In the genomic region with DNA sequence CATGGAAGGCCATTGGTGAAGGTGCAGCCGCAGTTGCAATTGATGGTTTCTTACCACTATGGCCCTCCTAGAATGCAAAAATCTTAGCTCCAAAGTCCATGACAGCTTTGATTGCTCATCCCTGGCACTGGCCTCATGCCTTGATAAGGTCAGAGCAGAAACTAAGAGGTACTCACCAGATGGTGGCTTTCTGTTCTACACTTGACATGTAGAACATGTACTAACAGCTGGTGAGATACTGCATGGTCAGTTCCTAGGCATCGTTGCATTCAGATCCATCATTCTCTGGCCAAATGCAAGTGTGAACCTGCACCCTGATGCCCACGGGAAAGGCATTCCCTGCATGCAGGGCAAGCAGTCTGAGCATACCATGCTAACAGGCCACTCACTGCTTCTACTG, we compare ENCODE assay signal across 21 mouse cellular contexts.
DNase-seq lines count a peak whose midpoint lies in the region; ATAC-seq lines count a peak whose summit lies in the region.
"Had no signal": no experiment of that assay in that cellular context is flagged by ENCODE, and none has a peak within 500 bp of the region (broad histone marks: within the 10 kb centered on the region; RNA-seq: fewer than 3 reads in every experiment).

No protein-coding gene starts in this region.

- 0 out of 2 replicates have a peak overlapping the region, but pooled peaks have one; percentile 29 for H3K27ac ChIP-seq in heart, embryonic 11.5 days (ENCODE audit: low read depth, low read length)
- peak overlapping the region; percentile 8; the same call in 1 of the 2 replicates for H3K27ac ChIP-seq in kidney, embryonic 16.5 days (ENCODE audit: low read length)
- peak overlapping the region; percentile 19 for H3K27ac ChIP-seq in heart, embryonic 16.5 days (ENCODE audit: low read length)
- H3K27ac ChIP-seq: forebrain, embryonic 12.5 days; limb, embryonic 12.5 days; liver, embryonic 13.5 days; macrophage; midbrain, embryonic 10.5 days; stomach, embryonic 15.5 days had no signal

- no peaks in the 10 kb centered on the region for H3K36me3 ChIP-seq in heart, embryonic 11.5 days (ENCODE audit: control insufficient read depth, insufficient read depth, low read length)
- H3K36me3 ChIP-seq in kidney, embryonic 16.5 days (ENCODE audit: insufficient read depth, low read length): no peaks in the 10 kb centered on the region
- no peaks in the 10 kb centered on the region for H3K36me3 ChIP-seq in heart, embryonic 16.5 days (ENCODE audit: control insufficient read depth, insufficient read depth)
- H3K36me3 ChIP-seq: forebrain, embryonic 12.5 days; limb, embryonic 12.5 days; liver, embryonic 13.5 days; midbrain, embryonic 10.5 days; stomach, embryonic 15.5 days had no signal

- H3K27me3 ChIP-seq in heart, embryonic 11.5 days (ENCODE audit: control insufficient read depth, insufficient read depth, low read length): no peaks in the 10 kb centered on the region
- H3K27me3 ChIP-seq in kidney, embryonic 16.5 days (ENCODE audit: insufficient read depth, low read length): no peaks in the 10 kb centered on the region
- H3K27me3 ChIP-seq in heart, embryonic 16.5 days (ENCODE audit: control insufficient read depth, insufficient read depth, low read length): no peaks in the 10 kb centered on the region
- H3K27me3 ChIP-seq: liver, embryonic 13.5 days; stomach, embryonic 15.5 days had no signal

- peak; percentile 44 to 47 for DNase-seq in adrenal gland, postnatal 36 days
- no peak for DNase-seq in adrenal gland, adult 8-10 months
- DNase-seq in heart, postnatal 10 days: no peak
- DNase-seq in kidney, postnatal 10 days: no peak
- DNase-seq in layer of hippocampus, adult 8-10 months (ENCODE audit: low spot score in 2 of 2): no peak
- DNase-seq: cerebellum, adult 2 months; gastrocnemius, postnatal 10 days; kidney, adult 8-10 months; liver, embryonic 13.5 days; retina, postnatal 1 day; thymus, adult 18-20 months; thymus, postnatal 4 days had no signal

- intact Hi-C loops in heart, postnatal 10 days (cut with DNase I): loop anchor here (5.0 kb wide), 1 partner anchor 1066 kb away; a partner anchor contains a TSS

- WGBS in heart, embryonic 11.5 days (ENCODE audit: insufficient replicate concordance): 71% methylated on average over 3 of the region's 3 CpGs
- 59% methylated on average over 3 of the region's 3 CpGs for WGBS in kidney, embryonic 16.5 days
- WGBS in heart, embryonic 16.5 days: 63% methylated on average over 3 of the region's 3 CpGs

- no peak overlapping the region for H3K4me3 ChIP-seq in heart, embryonic 11.5 days (ENCODE audit: low read depth, low read length)
- H3K4me3 ChIP-seq in kidney, embryonic 16.5 days (ENCODE audit: low read length): no peak overlapping the region
- no peak overlapping the region for H3K4me3 ChIP-seq in heart, embryonic 16.5 days (ENCODE audit: low read length)
- H3K4me3 ChIP-seq: forebrain, embryonic 12.5 days; limb, embryonic 12.5 days; liver, embryonic 13.5 days; midbrain, embryonic 10.5 days; stomach, embryonic 15.5 days had no signal

- ATAC-seq in heart, embryonic 11.5 days (replicated peaks; ENCODE audit: insufficient number of reproducible peaks, low FRiP score, low TSS enrichment): no peak
- no peak for ATAC-seq in kidney, embryonic 16.5 days (ENCODE audit: low FRiP score, low TSS enrichment)
- no peak for ATAC-seq in heart, embryonic 16.5 days (replicated peaks; ENCODE audit: extremely low read depth, insufficient read depth, low FRiP score)

- no peak overlapping the region for H3K4me2 ChIP-seq in heart, embryonic 11.5 days
- no peak overlapping the region for H3K4me2 ChIP-seq in kidney, embryonic 16.5 days (replicated peaks; ENCODE audit: low read depth, low read length)
- H3K4me2 ChIP-seq in heart, embryonic 16.5 days (ENCODE audit: low read depth, low read length): no peak overlapping the region
- H3K4me2 ChIP-seq: forebrain, embryonic 12.5 days; limb, embryonic 12.5 days; liver, embryonic 13.5 days; stomach, embryonic 15.5 days had no signal

- no peak overlapping the region for H3K9ac ChIP-seq in heart, embryonic 11.5 days (ENCODE audit: low read depth, low read length)
- no peak overlapping the region for H3K9ac ChIP-seq in kidney, embryonic 16.5 days (replicated peaks; ENCODE audit: low read length)
- H3K9ac ChIP-seq in heart, embryonic 16.5 days (ENCODE audit: low read length): no peak overlapping the region
- H3K9ac ChIP-seq: forebrain, embryonic 12.5 days; limb, embryonic 12.5 days; liver, embryonic 13.5 days; stomach, embryonic 15.5 days had no signal

- H3K4me1 ChIP-seq in heart, embryonic 11.5 days (ENCODE audit: control insufficient read depth, insufficient read depth, low read length): peaks cover 27% of the 10 kb centered on the region
- peaks cover 68% of the 10 kb centered on the region for H3K4me1 ChIP-seq in kidney, embryonic 16.5 days (ENCODE audit: insufficient read depth, low read length)
- peaks cover 32% of the 10 kb centered on the region for H3K4me1 ChIP-seq in heart, embryonic 16.5 days (ENCODE audit: control insufficient read depth, insufficient read depth, low read length)

- H3K9me3 ChIP-seq in heart, embryonic 11.5 days (replicated peaks; ENCODE audit: control insufficient read depth, low read length): no peaks in the 10 kb centered on the region
- H3K9me3 ChIP-seq in kidney, embryonic 16.5 days (ENCODE audit: low read length): no peaks in the 10 kb centered on the region
- H3K9me3 ChIP-seq in heart, embryonic 16.5 days (replicated peaks; ENCODE audit: control insufficient read depth, low read length): no peaks in the 10 kb centered on the region
- H3K9me3 ChIP-seq: forebrain, embryonic 12.5 days; G1E; limb, embryonic 12.5 days; liver, embryonic 13.5 days; midbrain, embryonic 10.5 days; stomach, embryonic 15.5 days had no signal

Comparison
In these comparisons a context has a peak if more than half of its experiments do, and no peak if none do; other contexts are left out.
1. DNase-seq: peak in adrenal gland, postnatal 36 days (2 of 2); none in adrenal gland, adult 8-10 months (single experiment), heart, postnatal 10 days (0 of 2), kidney, postnatal 10 days (single experiment) and layer of hippocampus, adult 8-10 months (0 of 2).
2. Peak in every context shown above with its lines, with median percentiles within 50 percentile points of each other: H3K27ac ChIP-seq.